Mouse (Mus musculus): Measurements from ENCODE around the gene Il16.

- TF ChIP-seq CTCF (IDR thresholded peaks at IDR 0.05; ENCODE audit: low read depth) (no peak), EP300 (IDR thresholded peaks at IDR 0.05; ENCODE audit: low read depth) (no peak)
Measured at GRCm38 (mm10) chr7:83703046-83703775, 42.3 kb downstream of the Il16 start.
